Mouse (Mus musculus): ENCODE measurements at regions not wholly inside any gene's neighbourhood (a gene's known extent, or its start where the extent isn't known, plus 50 kb on each side); places are given as distances from the start of the nearest gene placed in this dataset.

DNA sequence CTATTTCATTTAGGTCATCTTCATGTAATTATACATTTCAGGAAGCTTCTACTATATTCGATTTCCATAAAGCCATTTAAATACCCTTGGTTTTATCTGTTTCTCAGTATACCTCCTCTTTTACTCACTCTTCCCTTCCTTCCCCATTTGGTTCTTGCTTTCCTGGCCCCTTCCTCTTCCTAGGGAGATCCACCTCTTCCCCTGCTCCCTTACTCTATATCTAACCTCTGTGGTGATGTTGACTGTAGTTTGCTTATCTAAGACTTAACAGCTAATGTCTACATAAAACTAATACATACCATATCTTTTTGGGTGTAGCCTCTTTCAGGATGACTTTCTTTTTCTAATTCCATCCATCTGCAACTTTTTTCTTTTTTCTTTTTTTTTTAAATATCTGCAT is 92.9 kb upstream of the Tbc1d5 start:
- no peak for DNase-seq (ENCODE audit: low spot score in 2 of 2)

DNA sequence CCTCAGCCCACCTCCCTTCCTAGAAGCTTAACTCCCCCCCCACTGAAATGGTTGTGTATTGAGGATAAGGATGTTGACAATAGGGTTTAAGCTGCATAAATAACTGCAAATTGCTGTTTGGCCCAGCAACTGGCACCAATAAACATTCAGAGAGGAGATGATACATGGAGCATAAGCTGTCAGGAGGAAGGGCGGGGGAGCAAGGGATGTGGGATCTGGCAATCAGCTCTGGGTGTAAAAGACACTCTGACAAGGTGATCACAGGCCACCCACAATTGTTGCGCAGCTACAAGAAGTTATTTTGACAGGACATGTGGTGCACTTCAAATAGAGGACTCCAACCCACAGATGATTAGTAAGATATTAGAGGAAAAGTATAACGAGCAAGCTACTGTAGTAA is 83.8 kb upstream of the Tbc1d5 start:
- no peak for DNase-seq (ENCODE audit: low spot score in 2 of 2)

DNA sequence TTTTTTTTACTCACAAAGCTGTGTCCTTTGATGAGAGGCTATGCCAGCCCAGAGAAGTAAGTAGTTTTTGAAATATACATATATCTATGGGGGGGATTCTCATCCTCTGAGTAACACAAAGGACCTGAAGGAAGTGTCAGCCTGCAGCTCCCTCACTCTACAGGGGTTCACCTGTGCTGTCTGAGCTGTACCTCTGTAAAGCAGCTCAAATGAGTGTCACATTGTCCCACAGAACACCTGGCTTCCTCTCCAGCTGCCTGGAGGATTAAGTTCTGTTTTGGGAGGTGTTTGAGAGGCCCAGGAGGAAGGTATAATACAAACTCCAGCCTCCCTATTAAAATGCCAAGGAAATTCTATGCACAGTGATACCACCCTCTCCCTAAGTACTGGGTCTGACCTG is 83.3 kb upstream of the Tbc1d5 start:
- no peak for DNase-seq (ENCODE audit: low spot score in 2 of 2)

DNA sequence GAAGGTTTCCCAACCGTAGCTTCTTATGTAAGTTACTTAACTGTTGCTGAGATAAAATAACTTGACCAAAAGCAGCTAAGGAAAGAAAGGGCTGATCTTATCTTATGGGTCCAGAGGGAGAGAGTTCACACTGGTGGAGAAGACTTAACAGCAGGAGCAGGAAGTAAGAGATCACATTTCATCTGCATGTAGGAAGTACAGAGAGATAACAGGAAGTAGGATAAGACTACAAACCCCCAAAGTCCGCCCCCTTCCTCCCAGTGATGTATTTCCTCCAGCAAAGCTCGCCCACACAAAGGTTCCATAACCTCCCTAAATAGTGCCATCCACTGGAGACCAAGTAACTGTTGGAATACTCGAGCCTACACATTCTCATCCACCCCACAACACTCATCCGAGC is 79.2 kb upstream of the Tbc1d5 start:
- DNase-seq (ENCODE audit: low spot score in 2 of 2), result no peak

DNA sequence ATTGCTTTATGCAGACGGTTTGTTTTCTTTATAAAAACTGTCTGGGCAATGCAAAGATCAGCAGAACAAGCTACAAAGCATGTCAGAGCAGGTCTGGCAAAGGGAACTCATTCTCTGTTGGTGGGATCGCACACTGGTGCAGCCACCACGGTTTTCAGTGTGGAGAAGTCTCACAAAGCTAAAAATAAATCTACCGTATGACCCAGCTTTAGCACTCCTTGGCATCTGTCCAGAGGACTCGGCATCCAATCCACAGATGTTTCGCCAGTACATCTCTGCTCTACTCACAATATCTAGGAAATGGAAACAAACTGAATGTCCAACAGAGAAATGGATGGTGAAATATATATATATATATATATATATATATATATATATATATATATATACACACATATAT is 69.4 kb upstream of the Tbc1d5 start:
- DNase-seq (ENCODE audit: low spot score in 2 of 2), result no peak

DNA sequence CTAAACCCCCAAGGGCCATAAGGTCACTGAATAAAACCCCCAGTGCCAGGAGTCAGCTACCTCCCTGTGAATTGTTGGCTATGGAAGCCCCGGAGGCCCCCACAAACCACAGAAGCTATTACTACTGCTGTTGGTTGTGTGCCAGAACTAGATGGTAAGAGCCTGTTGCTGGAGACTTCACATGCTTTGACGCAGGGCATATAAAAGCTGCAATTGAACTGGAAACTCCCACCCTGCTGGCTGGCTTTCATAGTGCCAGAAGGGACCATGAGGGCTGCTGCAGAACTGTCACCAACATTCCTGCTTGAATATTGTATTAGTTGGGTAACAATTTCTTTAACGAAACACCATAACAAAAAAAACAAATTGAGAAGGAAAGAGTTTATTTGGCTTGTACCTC is 66.9 kb upstream of the Tbc1d5 start:
- DNase-seq (ENCODE audit: low spot score in 2 of 2), result peak; percentile 17 to 65

DNA sequence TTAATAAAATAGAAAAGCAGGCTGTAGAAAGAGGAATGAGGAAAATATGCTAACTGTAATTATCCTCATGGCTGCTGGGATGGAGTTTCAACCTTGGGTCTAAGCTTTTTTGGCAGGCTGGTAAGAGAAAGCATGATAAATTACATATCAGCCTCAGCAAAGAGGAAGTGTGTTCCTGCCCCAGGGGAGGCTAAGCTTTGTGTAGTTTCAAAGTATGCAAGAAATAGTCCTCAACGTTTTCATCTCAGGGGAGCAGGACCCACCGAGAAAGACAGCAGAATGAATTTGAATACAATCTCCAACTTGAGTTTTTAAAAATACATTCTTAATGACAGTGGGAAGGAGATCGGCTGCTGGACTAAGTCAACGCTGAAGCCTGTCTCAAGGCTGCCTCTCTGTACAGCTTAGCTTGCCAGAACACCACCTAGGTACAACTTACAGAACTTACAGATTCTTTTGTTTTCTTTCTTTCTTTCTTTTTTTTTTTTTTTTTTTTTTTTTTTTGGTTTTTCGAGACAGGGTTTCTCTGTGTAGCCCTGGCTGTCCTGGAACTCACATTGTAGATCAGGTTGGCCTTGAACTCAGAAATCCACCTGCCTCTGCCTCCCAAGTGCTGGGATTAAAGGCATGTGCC is 61.3 kb upstream of the Tbc1d5 start:
- DNase-seq (ENCODE audit: low spot score in 2 of 2), result no peak

DNA sequence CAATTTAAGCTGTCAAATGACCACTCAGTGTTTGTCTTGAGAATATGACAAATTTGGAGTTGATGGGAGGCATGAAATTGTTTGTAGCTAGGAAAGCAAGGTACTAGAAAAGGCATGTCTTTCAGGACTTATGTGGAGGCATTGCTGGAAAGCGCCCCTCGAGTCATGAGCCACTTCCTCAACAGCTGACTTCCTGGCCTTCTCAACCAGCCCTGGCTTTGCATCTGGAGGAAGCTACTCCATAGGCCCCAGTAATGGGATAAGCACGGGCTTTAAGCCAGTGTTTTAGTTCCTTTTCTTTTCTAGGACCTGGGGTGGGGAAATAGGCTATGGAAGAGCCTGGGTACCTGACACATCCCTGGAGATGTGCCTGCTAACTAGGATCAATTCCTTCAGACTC is 60.3 kb upstream of the Tbc1d5 start:
- no peak for DNase-seq (ENCODE audit: low spot score in 2 of 2)

Data from layer of hippocampus, postnatal 14 days (tissue).